Mouse (Mus musculus) MN1 (cell line): Measurements from ENCODE around the gene Tmem102.

Experiments
- DNase-seq: peaks from one replicate; pipeline ENCODE4 v3.0.0-alpha.2; 2016; ENCODE audit warnings: low spot score

The Tmem102 gene

GRCm38 (mm10) chr11:69818871-69819270, 13.4 kb upstream of the Tmem102 start:
- DNase-seq, result no peak

- DNase-seq, result no peak
Measured at GRCm38 (mm10) chr11:69818365-69818764, 12.9 kb upstream of the Tmem102 start, which contains the start of gene Spem2. Spem2 (minus strand) TSS chr11:69818465.

GRCm38 (mm10) chr11:69816520-69816919, 11.1 kb upstream of the Tmem102 start:
- no peak for DNase-seq

GRCm38 (mm10) chr11:69815155-69815554, 9.7 kb upstream of the Tmem102 start, which contains the start of gene Gm39566:
Gm39566 (minus strand) TSS chr11:69815298.
- no peak for DNase-seq

GRCm38 (mm10) chr11:69810280-69810679, 4.9 kb upstream of the Tmem102 start:
- DNase-seq, result no peak

- peak; percentile 45 for DNase-seq
Measured at GRCm38 (mm10) chr11:69807641-69808040, 2.2 kb upstream of the Tmem102 start.

- no peak for DNase-seq
Measured at GRCm38 (mm10) chr11:69806378-69806777, 954 bp upstream of the Tmem102 start.

GRCm38 (mm10) chr11:69804652-69804940, 828 bp downstream of the Tmem102 start:
- peak; percentile 53 for DNase-seq

GRCm38 (mm10) chr11:69803786-69804651, 1.4 kb downstream of the Tmem102 start:
- peak; percentile 89 for DNase-seq

- no peak for DNase-seq
Measured at GRCm38 (mm10) chr11:69803328-69803727, 2.1 kb downstream of the Tmem102 start.

GRCm38 (mm10) chr11:69802648-69803105, 2.7 kb downstream of the Tmem102 start:
- DNase-seq, result peak; percentile 75

GRCm38 (mm10) chr11:69801379-69801977, 3.9 kb downstream of the Tmem102 start, which contains the start of gene Fgf11:
Fgf11 (minus strand) TSS chr11:69801857.
- no peak for DNase-seq

GRCm38 (mm10) chr11:69800392-69801197, 4.8 kb downstream of the Tmem102 start:
- peak; percentile 63 for DNase-seq

GRCm38 (mm10) chr11:69800138-69800391, 5.4 kb downstream of the Tmem102 start:
- DNase-seq, result peak; percentile 43

- DNase-seq, result peak; percentile 45
Measured at GRCm38 (mm10) chr11:69799394-69800137, 5.9 kb downstream of the Tmem102 start.

- DNase-seq, result no peak
Measured at GRCm38 (mm10) chr11:69797924-69798323, 7.5 kb downstream of the Tmem102 start.

GRCm38 (mm10) chr11:69795983-69796435, 9.4 kb downstream of the Tmem102 start:
- no peak for DNase-seq

- DNase-seq, result peak; percentile 94
Measured at GRCm38 (mm10) chr11:69795168-69795982, 10.0 kb downstream of the Tmem102 start, which contains the start of gene Chrnb1. Chrnb1 (minus strand) TSS chr11:69795943.

- DNase-seq, result no peak
Measured at GRCm38 (mm10) chr11:69793429-69793828, 12.0 kb downstream of the Tmem102 start.

GRCm38 (mm10) chr11:69791420-69791819, 14.0 kb downstream of the Tmem102 start:
- DNase-seq, result no peak

- no peak for DNase-seq
Measured at GRCm38 (mm10) chr11:69789431-69789830, 16.0 kb downstream of the Tmem102 start.
